Mouse (Mus musculus): ENCODE measurements at regions not wholly inside any gene's neighbourhood (a gene's known extent, or its start where the extent isn't known, plus 50 kb on each side); places are given as distances from the start of the nearest gene placed in this dataset.

DNA sequence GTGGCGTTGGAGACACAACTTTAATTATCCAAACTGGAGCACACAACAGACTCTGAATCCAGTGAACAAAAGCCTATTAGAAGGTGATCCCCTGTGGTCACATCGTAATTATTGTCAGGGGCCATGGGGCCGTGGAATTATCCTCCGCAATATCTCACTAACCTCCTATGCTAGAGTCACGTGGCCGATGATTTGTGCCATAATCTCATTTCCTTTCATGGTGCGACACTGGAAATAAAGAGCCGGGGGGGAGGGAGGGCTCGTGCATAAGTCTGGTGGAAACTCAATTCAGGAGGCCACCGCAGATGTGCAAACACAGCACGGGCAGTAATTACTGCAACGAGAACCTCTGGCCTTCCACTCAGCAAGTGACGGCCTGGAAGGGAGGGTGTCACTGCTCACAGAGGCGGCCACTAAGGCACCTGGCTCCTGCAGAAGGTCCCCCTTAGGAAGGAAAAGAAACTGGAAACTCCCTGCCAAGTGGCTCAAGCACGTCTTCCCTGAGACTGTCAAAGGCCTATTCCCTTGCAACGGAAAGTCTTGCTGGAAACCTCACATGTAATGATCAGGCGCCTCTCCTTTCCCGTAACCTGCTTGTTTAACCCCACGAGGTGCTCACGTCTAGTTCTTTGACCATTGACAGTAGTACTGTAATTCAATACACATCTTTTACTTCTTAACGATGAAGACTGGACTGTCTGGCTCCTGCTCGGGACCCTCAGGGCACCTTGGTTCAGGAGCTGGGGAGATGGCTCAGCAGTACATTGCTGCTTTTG is 65.6 kb upstream of the Gm10260 start:
- Histone ChIP-seq H3K4me2 (ENCODE audit: low read depth, low read length) (0 out of 2 replicates have a peak overlapping the region, but pooled peaks have one; percentile 31), H3K4me1 (replicated peaks; ENCODE audit: control insufficient read depth, insufficient read depth, low read length) (peaks cover 25% of the 10 kb centered on the region), H3K27me3 (ENCODE audit: control insufficient read depth, insufficient read depth, low read depth, low read length) (no peaks in the 10 kb centered on the region; the same call in 1 of the 2 replicates), H3K4me3 (ENCODE audit: low read length) (no peak overlapping the region), H3K27ac (ENCODE audit: low read length) (no peak overlapping the region), H3K9me3 (ENCODE audit: control insufficient read depth, low read length) (no peaks in the 10 kb centered on the region), H3K36me3 (ENCODE audit: control insufficient read depth, insufficient read depth, low read length) (no peaks in the 10 kb centered on the region), H3K9ac (ENCODE audit: low read length) (no peak overlapping the region)
- 44% methylated on average over 22 of the region's 22 CpGs for WGBS
- no peak for ATAC-seq (ENCODE audit: low read depth)

DNA sequence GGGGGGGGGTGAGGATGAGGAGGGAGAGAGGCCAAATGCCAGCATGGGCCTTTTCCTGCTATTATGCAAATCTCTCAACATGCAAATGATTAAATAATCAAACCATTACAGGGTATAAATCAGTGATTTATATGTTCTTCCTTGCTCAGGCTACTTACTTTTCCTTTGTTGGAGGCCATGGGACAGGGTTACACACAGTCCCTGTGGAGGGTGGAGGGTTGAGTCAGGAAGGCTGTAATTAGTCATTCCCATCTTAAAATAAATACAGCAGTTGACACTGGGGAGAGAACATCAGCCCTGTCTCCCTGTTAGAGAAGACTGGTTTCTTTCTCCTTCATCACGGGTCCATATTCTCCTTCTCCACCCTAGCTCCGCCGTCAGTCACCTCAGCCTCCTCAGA is 64.9 kb upstream of the Gm10260 start:
- Histone ChIP-seq H3K27me3 (ENCODE audit: control insufficient read depth, insufficient read depth, low read depth, low read length) (no peaks in the 10 kb centered on the region; the same call in none of the 2 replicates), H3K27ac (ENCODE audit: low read length) (no peak overlapping the region), H3K4me1 (replicated peaks; ENCODE audit: control insufficient read depth, insufficient read depth, low read length) (peaks cover 25% of the 10 kb centered on the region), H3K9ac (ENCODE audit: low read length) (no peak overlapping the region), H3K36me3 (ENCODE audit: control insufficient read depth, insufficient read depth, low read length) (no peaks in the 10 kb centered on the region), H3K9me3 (ENCODE audit: control insufficient read depth, low read length) (no peaks in the 10 kb centered on the region), H3K4me2 (ENCODE audit: low read depth, low read length) (0 out of 2 replicates have a peak overlapping the region, but pooled peaks have one; percentile 11), H3K4me3 (ENCODE audit: low read length) (no peak overlapping the region)
- no peak for ATAC-seq (ENCODE audit: low read depth)
- 68% methylated on average over 3 of the region's 3 CpGs for WGBS

DNA sequence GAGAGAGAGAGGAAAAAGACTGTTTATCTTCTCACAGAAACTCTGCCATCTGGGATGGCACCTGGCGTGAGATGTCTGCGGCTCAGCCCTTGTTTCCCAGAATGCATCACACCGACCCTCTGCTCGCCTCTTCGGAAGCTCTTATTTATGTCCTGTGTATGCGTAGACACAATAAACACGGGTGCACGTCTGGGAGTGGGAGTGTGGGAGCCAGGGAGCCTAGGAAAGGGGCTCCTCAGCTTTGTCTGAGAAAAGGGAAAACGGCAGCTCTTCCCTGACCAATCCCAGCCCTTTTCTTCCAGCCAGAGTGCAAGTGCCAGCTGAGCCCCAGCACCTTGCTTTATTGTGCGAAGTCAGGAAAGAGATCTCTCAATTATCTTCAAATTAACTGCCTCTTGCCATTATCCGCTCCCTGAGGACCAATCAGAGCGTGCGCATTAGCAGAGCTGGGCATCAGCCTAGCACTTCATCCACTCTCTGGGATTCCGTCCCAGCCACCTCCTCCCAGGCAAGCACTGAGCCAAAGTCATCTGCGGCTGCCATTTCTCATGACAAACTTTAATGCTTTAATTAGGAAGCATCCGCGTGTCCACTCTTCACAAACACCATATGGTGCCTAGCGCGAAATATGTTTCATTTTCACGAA is 63.8 kb upstream of the Gm10260 start:
- Histone ChIP-seq H3K9me3 (ENCODE audit: control insufficient read depth, low read length) (no peaks in the 10 kb centered on the region), H3K4me3 (ENCODE audit: low read length) (peak overlapping the region; percentile 1), H3K36me3 (ENCODE audit: control insufficient read depth, insufficient read depth, low read length) (no peaks in the 10 kb centered on the region), H3K27me3 (ENCODE audit: control insufficient read depth, insufficient read depth, low read depth, low read length) (no peaks in the 10 kb centered on the region; the same call in none of the 2 replicates), H3K9ac (ENCODE audit: low read length) (no peak overlapping the region), H3K4me1 (replicated peaks; ENCODE audit: control insufficient read depth, insufficient read depth, low read length) (peaks cover 25% of the 10 kb centered on the region), H3K27ac (ENCODE audit: low read length) (no peak overlapping the region), H3K4me2 (ENCODE audit: low read depth, low read length) (peak overlapping the region; percentile 43)
- ATAC-seq (ENCODE audit: low read depth): peak; percentile 71
- 33% methylated on average over 20 of the region's 20 CpGs for WGBS

DNA sequence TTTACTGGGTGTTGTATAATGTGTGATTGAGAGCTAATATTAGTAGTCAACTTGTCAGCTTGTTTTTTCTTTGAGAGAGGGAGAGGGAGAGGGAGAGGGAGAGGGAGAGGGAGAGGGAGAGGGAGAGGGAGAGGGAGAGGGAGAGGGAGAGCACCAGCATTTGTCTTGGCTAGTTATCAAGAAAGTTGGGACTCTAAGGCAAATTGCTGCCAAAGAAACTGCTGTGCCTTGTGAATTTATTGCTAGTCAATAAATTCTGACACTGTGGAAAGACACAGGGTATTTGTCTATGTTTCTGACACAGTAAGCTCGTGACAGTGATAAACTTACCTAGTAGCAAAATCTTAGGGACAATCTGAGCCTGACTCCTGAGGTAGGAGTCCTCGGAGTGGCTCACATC is 61.2 kb upstream of the Gm10260 start:
- 33% methylated on average over 2 of the region's 2 CpGs for WGBS
- no peaks in the 10 kb centered on the region for H3K9me3 ChIP-seq (ENCODE audit: control insufficient read depth, low read length)
- no peak overlapping the region for H3K27ac ChIP-seq (ENCODE audit: low read length)
- H3K27me3 ChIP-seq (ENCODE audit: control insufficient read depth, insufficient read depth, low read depth, low read length): no peaks in the 10 kb centered on the region; the same call in none of the 2 replicates
- ATAC-seq (ENCODE audit: low read depth): peak; percentile 26; the same call in 1 of the 2 replicates
- no peak overlapping the region for H3K4me2 ChIP-seq (ENCODE audit: low read depth, low read length)
- no peak overlapping the region for H3K9ac ChIP-seq (ENCODE audit: low read length)
- peaks cover 25% of the 10 kb centered on the region for H3K4me1 ChIP-seq (replicated peaks; ENCODE audit: control insufficient read depth, insufficient read depth, low read length)
- no peak overlapping the region for H3K4me3 ChIP-seq (ENCODE audit: low read length)
- no peaks in the 10 kb centered on the region for H3K36me3 ChIP-seq (ENCODE audit: control insufficient read depth, insufficient read depth, low read length)

DNA sequence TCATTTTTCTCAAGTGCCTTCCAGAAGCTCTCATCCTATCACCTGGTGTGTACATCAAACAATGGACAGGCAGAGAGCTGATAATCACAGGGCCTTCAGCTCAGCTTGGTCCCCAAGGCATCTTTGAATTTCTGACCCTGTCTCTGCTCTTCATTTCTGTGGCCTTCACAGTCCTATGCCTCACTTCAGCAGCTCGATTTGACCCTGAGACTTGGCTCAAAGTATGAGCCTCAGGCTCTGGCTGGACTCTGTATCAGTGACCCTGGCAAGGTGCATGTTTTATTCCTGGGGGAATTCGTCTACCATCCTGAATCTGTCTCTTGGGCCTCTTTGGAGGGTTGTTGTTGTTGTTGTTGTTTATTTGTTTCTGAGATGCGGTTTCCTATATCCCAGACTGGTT is 60.6 kb upstream of the Gm10260 start:
- Histone ChIP-seq H3K4me2 (ENCODE audit: low read depth, low read length) (no peak overlapping the region), H3K27me3 (ENCODE audit: control insufficient read depth, insufficient read depth, low read depth, low read length) (no peaks in the 10 kb centered on the region; the same call in none of the 2 replicates), H3K4me1 (replicated peaks; ENCODE audit: control insufficient read depth, insufficient read depth, low read length) (peaks cover 21% of the 10 kb centered on the region), H3K4me3 (ENCODE audit: low read length) (no peak overlapping the region), H3K9ac (ENCODE audit: low read length) (no peak overlapping the region), H3K36me3 (ENCODE audit: control insufficient read depth, insufficient read depth, low read length) (no peaks in the 10 kb centered on the region), H3K27ac (ENCODE audit: low read length) (no peak overlapping the region), H3K9me3 (ENCODE audit: control insufficient read depth, low read length) (no peaks in the 10 kb centered on the region)
- no peak for ATAC-seq (ENCODE audit: low read depth)
- 76% methylated on average over 3 of the region's 3 CpGs for WGBS

DNA sequence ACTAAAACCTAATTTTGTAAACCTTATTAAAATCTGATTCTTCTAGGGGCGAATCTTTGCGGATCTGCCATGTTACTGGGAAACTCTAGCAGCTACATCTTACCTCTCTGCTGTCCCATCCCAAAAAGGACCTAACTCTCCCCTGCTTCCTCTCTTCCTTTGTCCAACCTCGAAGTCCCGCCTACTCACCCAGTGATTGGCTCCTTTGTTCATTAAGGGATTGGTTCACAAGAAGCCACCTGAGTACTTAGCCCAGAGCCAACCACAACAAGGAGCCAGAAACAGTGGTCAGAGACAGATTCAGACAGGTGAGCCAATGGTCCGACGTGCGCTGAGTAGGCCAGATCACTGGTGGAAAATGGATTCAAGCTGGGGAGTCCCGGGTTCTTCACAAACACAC is 60.0 kb upstream of the Gm10260 start:
- H3K9ac ChIP-seq (ENCODE audit: low read length): no peak overlapping the region
- no peak overlapping the region for H3K4me3 ChIP-seq (ENCODE audit: low read length)
- no peaks in the 10 kb centered on the region for H3K9me3 ChIP-seq (ENCODE audit: control insufficient read depth, low read length)
- H3K4me2 ChIP-seq (ENCODE audit: low read depth, low read length): no peak overlapping the region
- H3K4me1 ChIP-seq (replicated peaks; ENCODE audit: control insufficient read depth, insufficient read depth, low read length): peaks cover 15% of the 10 kb centered on the region
- H3K36me3 ChIP-seq (ENCODE audit: control insufficient read depth, insufficient read depth, low read length): no peaks in the 10 kb centered on the region
- H3K27ac ChIP-seq (ENCODE audit: low read length): no peak overlapping the region
- WGBS: 98% methylated on average over 8 of the region's 8 CpGs
- no peaks in the 10 kb centered on the region; the same call in none of the 2 replicates for H3K27me3 ChIP-seq (ENCODE audit: control insufficient read depth, insufficient read depth, low read depth, low read length)
- ATAC-seq (ENCODE audit: low read depth): no peak

DNA sequence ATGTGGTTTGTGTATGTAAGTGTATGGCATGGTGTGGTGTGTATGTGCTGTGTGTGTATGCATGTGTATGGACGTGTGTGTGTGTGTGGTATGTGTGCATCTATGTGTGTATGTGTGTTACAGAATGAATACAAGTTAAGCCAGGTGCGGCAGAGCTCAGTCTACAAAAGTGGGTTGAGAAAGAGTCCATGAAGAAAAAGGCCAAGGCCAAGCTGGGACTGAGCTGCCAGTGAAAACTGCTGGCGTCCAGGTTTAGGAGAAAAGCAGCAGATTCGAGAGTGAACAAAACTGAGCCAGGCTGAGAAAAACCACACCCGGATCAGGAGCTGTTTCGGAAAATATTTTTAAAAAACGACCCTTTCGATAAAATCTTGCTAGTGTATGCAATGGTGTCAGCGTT is 58.6 kb upstream of the Gm10260 start:
- no peak overlapping the region for H3K4me2 ChIP-seq (ENCODE audit: low read depth, low read length)
- 88% methylated on average over 9 of the region's 9 CpGs for WGBS
- no peak overlapping the region for H3K4me3 ChIP-seq (ENCODE audit: low read length)
- no peak overlapping the region for H3K27ac ChIP-seq (ENCODE audit: low read length)
- no peak overlapping the region for H3K9ac ChIP-seq (ENCODE audit: low read length)
- H3K4me1 ChIP-seq (replicated peaks; ENCODE audit: control insufficient read depth, insufficient read depth, low read length): peaks cover 6% of the 10 kb centered on the region
- H3K9me3 ChIP-seq (ENCODE audit: control insufficient read depth, low read length): no peaks in the 10 kb centered on the region
- ATAC-seq (ENCODE audit: low read depth): no peak
- H3K27me3 ChIP-seq (ENCODE audit: control insufficient read depth, insufficient read depth, low read depth, low read length): no peaks in the 10 kb centered on the region; the same call in none of the 2 replicates
- H3K36me3 ChIP-seq (ENCODE audit: control insufficient read depth, insufficient read depth, low read length): no peaks in the 10 kb centered on the region

DNA sequence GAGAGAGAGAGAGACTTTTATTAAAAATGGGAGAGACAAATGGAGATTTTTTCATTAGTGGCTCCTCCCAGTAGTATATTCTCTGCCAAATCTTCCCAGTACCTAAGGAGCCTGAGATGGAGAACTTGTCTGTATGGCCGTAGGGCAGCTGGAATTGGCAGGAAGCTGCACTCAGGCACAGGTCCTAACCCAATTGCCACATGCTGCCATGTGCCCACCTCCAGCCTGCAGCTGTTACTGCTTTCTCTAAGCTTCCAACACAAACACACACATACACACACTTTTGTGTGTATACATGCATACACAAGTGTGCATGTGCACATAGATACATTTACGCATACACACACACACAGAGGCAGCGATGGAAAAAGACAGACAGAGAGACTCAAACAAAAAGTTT is 56.5 kb upstream of the Gm10260 start:
- H3K4me2 ChIP-seq (ENCODE audit: low read depth, low read length): no peak overlapping the region
- no peaks in the 10 kb centered on the region; the same call in none of the 2 replicates for H3K27me3 ChIP-seq (ENCODE audit: control insufficient read depth, insufficient read depth, low read depth, low read length)
- H3K4me3 ChIP-seq (ENCODE audit: low read length): no peak overlapping the region
- no peaks in the 10 kb centered on the region for H3K9me3 ChIP-seq (ENCODE audit: control insufficient read depth, low read length)
- H3K36me3 ChIP-seq (ENCODE audit: control insufficient read depth, insufficient read depth, low read length): no peaks in the 10 kb centered on the region
- WGBS: 92% methylated on average over 3 of the region's 3 CpGs
- no peak overlapping the region for H3K27ac ChIP-seq (ENCODE audit: low read length)
- ATAC-seq (ENCODE audit: low read depth): no peak
- H3K4me1 ChIP-seq (replicated peaks; ENCODE audit: control insufficient read depth, insufficient read depth, low read length): peaks cover 2% of the 10 kb centered on the region
- no peak overlapping the region for H3K9ac ChIP-seq (ENCODE audit: low read length)

Measured in lung, embryonic 16.5 days (tissue).